Mouse (Mus musculus) midbrain, embryonic 14.5 days (tissue): ENCODE data around the gene Slc30a7. TPM values are rescaled to one million over a fixed set of nuclear protein-coding genes. Genes with fewer than 3 reads are reported as not detected.

ENCODE experiments used
- microRNA-seq: library from miRNA; unstranded; fragments of <30 nt; microRNA quantifications from one replicate; pipeline ENCODE4, GENCODE M21; 2016
- polyA plus RNA-seq: library from polyadenylated mRNA; unstranded; fragments of >200 nt; fragmentation: Nextera tagmentation; extraction: Ambion mirVana; gene quantifications from 2 replicates; pipeline ENCODE4 v1.2.1, GENCODE M21; 2014

The Slc30a7 gene
- polyA plus RNA-seq, 1 experiment from 2014 or later: 26.8 TPM

Small RNA genes within 50 kb of the gene (microRNA-seq; reads per million reads assigned to microRNA genes)
- gene Mir669n: not detected

Other genes with a start within 250 kb of the Slc30a7 start
- gene Dph5, start 119.6 kb downstream of the Slc30a7 start, polyA plus RNA-seq: 24.2 and 25.0 TPM in 2 replicates
- gene Extl2, start 56 bp upstream of the Slc30a7 start, polyA plus RNA-seq: 28.5 and 32.8 TPM in 2 replicates
- 30.1 and 43.6 TPM in 2 replicates for gene Vcam1, start 122.3 kb upstream of the Slc30a7 start, polyA plus RNA-seq
- 1.8 and 2.8 TPM in 2 replicates for gene Gpr88, start 246.1 kb upstream of the Slc30a7 start, polyA plus RNA-seq